Mouse (Mus musculus): ENCODE measurements at regions not wholly inside any gene's neighbourhood (a gene's known extent, or its start where the extent isn't known, plus 50 kb on each side); places are given as distances from the start of the nearest gene placed in this dataset.

GRCm38 (mm10) chr8:109155489-109155888, 338.3 kb upstream of the Pmfbp1 start:
- DNase-seq = no peak

DNA sequence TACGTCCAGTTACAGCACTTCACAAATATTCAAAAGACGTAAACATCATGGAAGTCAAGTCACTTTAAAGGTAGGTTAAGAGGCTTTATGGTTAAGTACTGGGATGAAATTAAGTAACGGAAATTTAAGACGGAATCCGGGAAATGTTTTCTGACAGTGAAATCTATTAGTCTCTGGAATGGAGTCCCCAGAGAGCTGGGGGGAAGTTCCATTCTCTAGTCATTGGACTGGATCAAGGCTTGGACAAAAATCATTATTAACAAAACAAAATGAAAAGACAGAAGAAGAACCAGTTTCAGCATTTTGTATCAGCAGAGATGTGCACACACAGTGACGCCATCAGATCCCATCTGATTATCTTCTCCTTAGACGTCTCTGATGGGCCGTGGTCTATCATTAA, 337.8 kb upstream of the Pmfbp1 start:
- DNase-seq = no peak

GRCm38 (mm10) chr8:109172701-109173100, 321.1 kb upstream of the Pmfbp1 start:
- no peak for DNase-seq

GRCm38 (mm10) chr8:109185558-109186198, 308.1 kb upstream of the Pmfbp1 start:
- DNase-seq = peak; percentile 11

- DNase-seq = no peak
Measured at GRCm38 (mm10) chr8:109187617-109188016, 306.2 kb upstream of the Pmfbp1 start.

DNA sequence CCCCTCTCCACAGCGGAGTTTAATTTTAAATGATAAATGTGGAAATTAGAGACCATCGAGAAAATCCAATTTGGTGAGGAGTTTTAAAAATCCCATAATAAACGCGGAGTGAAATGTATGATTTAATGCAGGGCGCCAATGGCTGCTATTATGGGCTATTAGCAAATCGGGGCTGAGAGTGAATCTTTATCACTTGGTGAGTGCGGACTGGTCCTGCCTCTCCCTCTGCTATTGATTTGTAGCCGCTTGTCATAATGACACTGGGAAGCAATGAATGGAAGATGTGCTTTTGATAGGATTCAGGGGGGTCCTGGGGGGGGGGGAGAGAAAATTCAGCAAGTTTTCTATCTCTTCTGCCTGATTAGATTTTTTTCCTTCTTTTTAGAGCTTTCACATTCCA, 279.6 kb upstream of the Pmfbp1 start:
- no peak for DNase-seq

- DNase-seq = no peak
Measured at GRCm38 (mm10) chr8:109216318-109216717, 277.5 kb upstream of the Pmfbp1 start.

DNA sequence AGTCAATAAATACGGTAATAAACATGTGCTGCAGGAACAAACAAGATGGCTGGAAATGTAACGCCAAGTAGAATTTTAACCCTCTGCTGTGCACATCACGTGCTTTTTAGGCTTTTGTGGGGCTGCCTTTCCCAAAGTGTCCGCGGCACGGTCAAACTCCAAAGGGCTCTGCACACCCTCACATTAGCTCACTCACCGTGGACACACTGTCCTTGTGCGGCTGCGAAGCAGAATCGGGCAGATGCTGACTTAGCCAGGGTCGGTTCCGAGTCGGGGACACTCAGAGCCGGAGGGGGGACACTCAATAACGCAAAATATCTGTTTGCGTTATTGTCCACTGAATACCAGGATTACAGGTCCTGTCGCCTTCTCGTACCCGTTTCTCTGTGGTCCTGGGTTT, 276.5 kb upstream of the Pmfbp1 start:
- DNase-seq = no peak

- no peak for DNase-seq
Measured at GRCm38 (mm10) chr8:109232281-109233234, 261.3 kb upstream of the Pmfbp1 start.

DNA sequence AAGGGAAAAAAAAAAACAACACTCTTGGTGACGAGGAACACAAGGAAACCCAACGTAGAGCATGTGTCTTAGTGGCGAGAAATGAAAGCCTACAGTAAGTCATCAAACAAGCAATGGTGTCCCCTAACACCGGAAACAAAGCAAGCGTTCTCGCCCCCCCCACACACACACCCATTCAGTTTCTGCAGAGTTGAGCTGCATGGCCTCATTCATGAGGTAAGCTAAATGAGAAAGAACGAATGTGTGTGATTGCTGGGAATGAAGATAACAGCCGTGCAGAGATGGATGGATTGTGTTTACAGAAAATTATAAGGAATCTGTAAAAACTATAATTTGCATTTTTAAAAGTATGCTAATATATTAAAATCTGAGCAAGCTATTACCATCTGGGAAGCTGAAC, 248.3 kb upstream of the Pmfbp1 start:
- no peak for DNase-seq

DNA sequence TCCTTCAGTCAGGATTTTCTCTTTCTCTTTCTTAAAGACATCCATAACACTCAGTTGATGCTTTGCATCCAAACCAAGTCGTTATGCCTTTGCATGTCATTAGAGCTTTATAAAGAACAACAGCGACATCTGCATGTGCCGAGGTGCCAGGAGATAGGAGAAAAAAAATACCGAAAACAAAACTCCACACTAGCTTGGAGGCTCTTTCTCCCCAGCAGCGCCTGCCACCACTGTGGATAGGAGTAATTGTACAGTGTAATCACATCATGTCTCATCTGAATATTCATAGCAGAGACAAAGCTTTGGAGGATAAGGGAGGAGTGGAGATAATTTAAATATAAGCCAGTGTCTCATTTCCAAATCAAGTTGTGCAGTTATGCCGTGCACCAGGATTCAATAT, 246.0 kb upstream of the Pmfbp1 start:
- no peak for DNase-seq

GRCm38 (mm10) chr8:109248356-109248755, 245.5 kb upstream of the Pmfbp1 start:
- no peak for DNase-seq

DNA sequence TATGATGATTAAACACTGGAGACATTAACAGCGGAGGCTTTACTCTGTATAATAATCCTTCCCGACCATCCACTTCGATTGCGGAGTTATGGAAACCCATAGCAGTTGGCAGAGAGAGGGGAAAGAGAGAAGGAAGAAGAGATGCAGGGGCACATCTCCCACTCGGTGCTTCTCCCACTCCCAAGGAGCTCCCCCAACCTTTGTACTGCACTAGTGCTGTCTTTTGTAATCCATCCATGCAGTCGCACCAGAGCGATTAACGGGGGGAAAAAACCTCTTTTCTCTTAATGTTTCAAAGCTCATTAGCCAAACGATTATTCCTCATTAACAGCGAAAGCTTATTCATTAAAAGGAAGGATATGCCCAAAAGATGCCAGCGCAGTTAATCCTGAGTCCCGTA, 244.6 kb upstream of the Pmfbp1 start:
- DNase-seq = no peak

GRCm38 (mm10) chr8:109249691-109250090, 244.1 kb upstream of the Pmfbp1 start:
- DNase-seq = no peak

DNA sequence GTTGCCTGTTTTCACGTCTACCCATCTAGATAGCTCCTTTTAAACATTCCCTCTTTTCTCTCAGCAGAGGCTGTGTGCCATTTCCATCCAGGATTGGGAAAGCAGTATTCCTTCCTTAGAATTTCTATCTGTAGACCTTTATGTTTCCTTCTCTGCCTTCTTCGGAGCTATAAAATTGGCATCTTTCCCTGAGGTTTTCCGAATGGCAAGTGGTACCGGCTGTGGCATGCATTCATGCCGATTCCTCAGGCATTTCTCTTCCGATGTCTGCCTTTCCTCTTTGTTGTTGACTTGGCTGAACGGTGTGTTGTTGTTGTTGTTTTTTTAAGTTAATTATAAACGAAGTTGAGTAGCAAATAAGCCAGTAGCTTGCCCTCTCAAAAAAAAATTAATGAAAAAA, 243.3 kb upstream of the Pmfbp1 start:
- no peak for DNase-seq

- DNase-seq = peak; percentile 9
Measured at GRCm38 (mm10) chr8:109251360-109251798, 242.4 kb upstream of the Pmfbp1 start.

DNA sequence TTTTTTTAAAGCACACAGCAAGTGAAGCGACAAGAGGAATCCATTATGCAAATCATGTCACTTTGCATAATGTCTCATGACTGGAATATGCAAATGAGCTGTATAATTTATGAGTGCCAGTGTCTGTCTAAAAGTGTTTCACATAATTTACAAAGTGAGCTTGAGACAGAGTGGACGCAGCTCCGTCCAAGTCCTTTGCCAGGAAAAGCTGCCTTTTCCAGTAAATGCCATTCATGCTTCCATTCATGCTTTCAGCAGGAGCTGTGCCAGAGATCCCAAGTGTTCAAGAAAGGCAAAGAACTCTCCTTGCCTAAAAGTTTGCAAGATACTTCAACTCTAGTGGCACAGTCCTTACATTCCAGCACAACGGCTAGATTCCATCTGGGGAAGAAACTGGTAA, 241.4 kb upstream of the Pmfbp1 start:
- DNase-seq = no peak

DNA sequence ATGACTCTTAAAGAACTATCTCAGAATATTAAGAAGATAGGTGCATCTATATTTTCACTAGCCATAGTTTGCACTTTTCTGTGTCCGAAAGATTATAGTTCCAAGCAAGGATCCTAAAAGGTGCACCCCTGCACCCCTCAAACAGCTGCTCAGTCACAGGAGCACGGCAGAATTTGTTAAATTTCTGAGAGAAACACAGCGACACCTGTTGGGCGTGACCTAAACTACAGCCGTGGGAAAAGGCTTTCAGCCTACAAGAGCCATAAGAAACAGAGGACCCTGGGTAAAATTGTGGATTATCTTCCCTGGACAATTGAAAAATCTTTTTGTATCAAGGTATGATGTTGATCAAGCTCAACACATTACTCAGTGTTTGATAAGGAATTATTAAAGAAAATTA, 214.7 kb upstream of the Pmfbp1 start:
- DNase-seq = peak; percentile 4

GRCm38 (mm10) chr8:109280540-109280939, 213.3 kb upstream of the Pmfbp1 start:
- DNase-seq = no peak

DNA sequence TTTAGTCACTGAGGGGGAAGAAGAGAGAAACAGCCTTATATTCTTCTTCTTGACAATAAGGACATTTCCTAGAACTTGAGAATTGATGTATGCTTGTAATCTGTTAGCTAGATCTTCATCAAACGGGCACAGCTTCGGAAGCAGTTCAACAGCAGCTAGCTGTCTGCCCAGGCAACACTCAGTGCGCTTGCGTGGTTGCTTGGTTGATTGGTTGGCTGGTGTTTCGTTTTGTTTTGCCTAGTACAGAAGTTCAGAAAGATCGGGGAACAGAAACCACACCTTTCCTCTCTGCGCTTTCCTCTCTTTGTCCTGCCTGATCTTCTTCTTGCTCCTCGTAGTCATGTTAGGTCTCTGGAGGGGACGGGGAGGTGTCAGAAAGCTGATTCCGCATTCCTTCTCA, 212.2 kb upstream of the Pmfbp1 start:
- DNase-seq = no peak

- DNase-seq = no peak
Measured at GRCm38 (mm10) chr8:109310670-109311386, 183.0 kb upstream of the Pmfbp1 start.

- no peak for DNase-seq
Measured at GRCm38 (mm10) chr8:109311484-109312210, 182.2 kb upstream of the Pmfbp1 start.

DNA sequence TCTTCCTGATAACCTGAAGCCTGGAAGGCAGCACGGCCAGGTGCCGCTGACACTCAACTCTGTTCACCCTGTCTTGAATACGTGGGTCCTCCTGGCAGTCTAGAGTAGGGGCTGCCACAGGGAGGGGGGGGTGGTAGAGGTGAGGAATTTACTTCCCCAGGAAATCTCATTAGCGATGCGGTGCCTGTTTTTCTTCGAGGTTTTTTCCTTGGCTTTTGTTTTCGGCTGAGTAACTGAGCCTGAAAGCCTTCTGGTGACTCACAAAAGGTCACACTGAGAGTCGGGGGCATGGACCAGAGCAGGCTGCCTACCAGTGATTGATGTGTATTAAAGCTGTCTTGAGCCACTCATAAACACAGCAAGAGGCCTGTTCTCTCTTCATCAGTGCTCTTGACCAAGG, 181.1 kb upstream of the Pmfbp1 start:
- no peak for DNase-seq
